27 mouse cellular contexts compared by ENCODE assay signal in genomic region chr1:39307291-39307690, GRCm38 (mm10).
A peak's percentile ranks its signal among the peaks of the same experiment; 100 is the strongest.
DNase-seq lines count a peak whose midpoint lies in the region; ATAC-seq and TF ChIP-seq lines count a peak whose summit lies in the region.
"Had no signal": no experiment of that assay in that cellular context is flagged by ENCODE, and none has a peak within 500 bp of the region (broad histone marks: within the 10 kb centered on the region; RNA-seq: fewer than 3 reads in every experiment).

No protein-coding gene starts in this region.

- TF ChIP-seq POLR2A in myocyte (IDR thresholded peaks at IDR 0.05; ENCODE audit: insufficient read length, low read depth), result no peak

- peak; percentile 80 for ATAC-seq in frontal cortex, adult (ENCODE audit: low TSS enrichment)
- ATAC-seq in activated CD4-positive, CD25-positive, alpha-beta regulatory T cell, adult 4 months, result no peak
- ATAC-seq: forebrain, postnatal 0 days; intestine, postnatal 0 days; midbrain, embryonic 13.5 days had no signal

- DNase-seq in frontal cortex, postnatal 25 days (ENCODE audit: low spot score in 2 of 2), result no peak
- DNase-seq in 3T3-L1 (ENCODE audit: low read depth, low spot score), result peak; percentile 64
- DNase-seq in brain, adult 2 months (ENCODE audit: low read depth, low spot score), result peak; percentile 66
- no peak for DNase-seq in MN1 (ENCODE audit: low spot score)
- DNase-seq: adrenal gland, adult 8-10 months; cerebellum, adult 11-12 months; cerebellum, adult 9-11 months; forebrain, postnatal 0 days; gastrocnemius, postnatal 25 days; heart, adult 18-20 months; heart, postnatal 36 days; kidney, adult 9 months; kidney, postnatal 10 days; lung, postnatal 36 days; retina, postnatal 1 day; right cerebral cortex, postnatal 14 days had no signal

- H3K4me3 ChIP-seq in myocyte, result no peak overlapping the region
- H3K4me3 ChIP-seq: forebrain, embryonic 12.5 days; hindbrain, embryonic 13.5 days; limb, embryonic 13.5 days; lung, embryonic 15.5 days; midbrain, embryonic 13.5 days had no signal

- H3K36me3 ChIP-seq in myocyte (ENCODE audit: control insufficient read depth, insufficient read depth), result no peaks in the 10 kb centered on the region
- H3K36me3 ChIP-seq: forebrain, embryonic 12.5 days; hindbrain, embryonic 13.5 days; limb, embryonic 13.5 days; lung, embryonic 15.5 days; midbrain, embryonic 13.5 days had no signal

- no peaks in the 10 kb centered on the region for H3K27me3 ChIP-seq in myocyte (ENCODE audit: control insufficient read depth, insufficient read depth, insufficient read length)
- H3K27me3 ChIP-seq: forebrain, embryonic 12.5 days; hindbrain, embryonic 13.5 days; limb, embryonic 13.5 days; lung, embryonic 15.5 days; midbrain, embryonic 13.5 days had no signal

- peak overlapping the region; percentile 26 for H3K4me2 ChIP-seq in myocyte (ENCODE audit: low read depth)
- H3K4me2 ChIP-seq: forebrain, embryonic 12.5 days; heart, embryonic 11.5 days; hindbrain, embryonic 13.5 days; limb, embryonic 13.5 days; liver, embryonic 11.5 days; lung, embryonic 15.5 days; midbrain, embryonic 13.5 days had no signal

- no peaks in the 10 kb centered on the region for H3K79me2 ChIP-seq in myocyte (ENCODE audit: control insufficient read depth, insufficient read depth)

- no peak overlapping the region for H3ac ChIP-seq in myocyte (ENCODE audit: control insufficient read depth, insufficient read length)

TF ChIP-seq in myocyte, 11 proteins besides CTCF, POLR2A, EP300 and RAD21:
- no peak for TF ChIP-seq MYOD1 (IDR thresholded peaks at IDR 0.05; ENCODE audit: control insufficient read depth in 1 of 3, insufficient read length in 2 of 3, low read depth in 2 of 3)

Comparison
In these comparisons a context has a peak if more than half of its experiments do, and no peak if none do; other contexts are left out.
1. DNase-seq: peak in 3T3-L1 (single experiment) and brain, adult 2 months (single experiment); none in frontal cortex, postnatal 25 days (0 of 2) and MN1 (single experiment).